Mouse (Mus musculus): ENCODE data around the gene Gm21974. TPM values are rescaled to one million over a fixed set of nuclear protein-coding genes. Genes with fewer than 3 reads are reported as not detected.

Gene Gm21974
- total and polyA plus RNA-seq, 3 experiments, result not detected

DNA sequence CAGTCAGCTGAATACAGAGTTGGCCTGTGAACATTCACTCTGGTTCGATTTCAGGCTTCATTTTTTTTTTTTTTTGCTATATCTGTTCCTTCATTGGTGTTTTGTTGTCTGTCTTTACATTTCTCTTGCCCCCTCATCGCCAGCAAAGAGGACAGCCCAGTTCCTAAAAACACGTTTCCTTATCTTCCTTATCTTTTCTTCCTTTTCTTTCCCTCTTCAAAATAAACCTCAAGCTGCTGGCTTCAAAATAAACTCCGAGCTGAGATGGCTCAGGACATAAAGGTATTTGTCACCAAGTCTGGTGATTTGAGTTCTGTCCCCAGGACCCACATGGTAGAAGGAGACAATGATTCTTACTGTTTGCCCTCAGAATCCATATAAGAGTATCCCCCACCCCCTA is 17.7 kb upstream of the Gm21974 start:
- TF ChIP-seq ELF1 (IDR thresholded peaks at IDR 0.05; ENCODE audit: low read depth, low read length) (no peak), GATA1 (IDR thresholded peaks at IDR 0.05; ENCODE audit: low read depth, low read length) (peak; percentile 76), CHD1 (IDR thresholded peaks at IDR 0.05; ENCODE audit: low read depth, low read length) (peak; percentile 78; the same call in 1 of the 2 replicates), EP300 (IDR thresholded peaks at IDR 0.05; ENCODE audit: low read depth in 1 of 2, low read length in 2 of 2) (peak; percentile 5 to 16; a peak in 1 of 4 replicates), JUND (IDR thresholded peaks at IDR 0.05; ENCODE audit: low read depth, low read length) (no peak), ZC3H11A (IDR thresholded peaks at IDR 0.05; ENCODE audit: low read depth, low read length) (no peak), ZNF384 (IDR thresholded peaks at IDR 0.05; ENCODE audit: low read depth, low read length) (peak; percentile 60; the same call in 1 of the 2 replicates), MXI1 (IDR thresholded peaks at IDR 0.05; ENCODE audit: low read depth, low read length) (no peak), ZKSCAN1 (IDR thresholded peaks at IDR 0.05; ENCODE audit: low read depth, low read length) (no peak)
- Histone ChIP-seq H3K4me1 (ENCODE audit: control insufficient read depth in 1 of 2, insufficient read depth in 2 of 2, low read length in 2 of 2) (peaks cover 2 to 7% of the 10 kb centered on the region in 2 experiments; a peak in 2 of 4 replicates), H3K4me3 (ENCODE audit: control insufficient read depth in 1 of 2, insufficient read depth in 1 of 2, low read depth in 2 of 2, low read length in 2 of 2) (peak overlapping the region; percentile 83 to 93), H3K27me3 (ENCODE audit: control insufficient read depth in 1 of 2, insufficient read depth in 2 of 2, low read length in 2 of 2) (no peaks in the 10 kb centered on the region), H3K27ac (ENCODE audit: control insufficient read depth, low read depth, low read length) (peak overlapping the region; percentile 74), H3K79me2 (ENCODE audit: control insufficient read depth, insufficient read depth, low read length, poor library complexity) (peaks cover 5% of the 10 kb centered on the region), H3K36me3 (ENCODE audit: control insufficient read depth in 1 of 2, insufficient read depth in 2 of 2, low read length in 2 of 2) (peaks cover 2 to 4% of the 10 kb centered on the region in 2 experiments; a peak in 3 of 4 replicates), H3K9me3 (replicated peaks; ENCODE audit: insufficient read depth, low read length) (no peaks in the 10 kb centered on the region), H3K9ac (ENCODE audit: control insufficient read depth, low read depth, low read length, poor library complexity, severe bottlenecking) (peak overlapping the region; percentile 80)
- no peak for DNase-seq (ENCODE audit: low read depth, low spot score)

DNA sequence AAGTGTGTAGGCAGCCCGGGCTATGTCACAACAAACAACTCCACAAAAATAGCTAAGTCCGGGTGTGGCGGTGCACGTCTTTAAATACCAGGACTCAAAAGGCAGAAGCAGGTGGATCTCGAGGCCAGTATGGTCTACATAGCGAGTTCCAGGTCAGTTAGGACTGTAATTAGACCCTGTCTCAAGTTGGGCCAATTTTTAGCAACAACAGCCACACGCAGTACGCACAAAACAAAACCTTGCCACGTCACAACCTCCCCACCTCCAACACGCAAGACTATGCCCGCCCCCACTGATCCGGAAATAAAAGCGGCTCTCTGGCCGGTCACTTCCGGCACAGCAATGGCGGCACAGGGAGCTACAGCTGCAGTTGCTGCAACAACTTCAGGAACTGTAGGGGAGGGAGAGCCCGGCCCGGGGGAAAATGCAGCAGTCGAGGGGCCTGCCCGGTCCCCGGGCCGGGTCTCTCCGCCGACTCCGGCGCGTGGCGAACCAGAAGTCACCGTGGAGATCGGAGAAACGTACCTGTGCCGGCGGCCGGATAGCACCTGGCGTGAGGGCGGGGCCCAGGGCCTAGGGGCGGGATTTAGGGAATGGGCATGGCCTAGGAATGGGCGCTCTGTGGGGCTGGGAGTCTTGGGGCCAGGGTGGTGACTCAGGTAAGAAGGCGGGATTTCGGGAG is 17.1 kb upstream of the Gm21974 start, which contains the start of gene Kat8:
Gene Kat8 (plus strand): TSS at position 327 of the 682 bp plus-strand sequence.
- Histone ChIP-seq H3K9me3 (replicated peaks; ENCODE audit: insufficient read depth, low read length) (no peaks in the 10 kb centered on the region), H3K9ac (ENCODE audit: control insufficient read depth, low read depth, low read length, poor library complexity, severe bottlenecking) (peak within 1 kb of the TSS; percentile 80), H3K27ac (ENCODE audit: control insufficient read depth, low read depth, low read length) (peak within 1 kb of the TSS; percentile 74), H3K27me3 (ENCODE audit: control insufficient read depth in 1 of 2, insufficient read depth in 2 of 2, low read length in 2 of 2) (no peaks in the 10 kb centered on the region), H3K4me3 (ENCODE audit: control insufficient read depth in 1 of 2, insufficient read depth in 1 of 2, low read depth in 2 of 2, low read length in 2 of 2) (peak within 1 kb of the TSS; percentile 83 to 93), H3K36me3 (ENCODE audit: control insufficient read depth in 1 of 2, insufficient read depth in 2 of 2, low read length in 2 of 2) (peaks cover 2 to 4% of the 10 kb centered on the region in 2 experiments; a peak in 3 of 4 replicates), H3K79me2 (ENCODE audit: control insufficient read depth, insufficient read depth, low read length, poor library complexity) (peaks cover 5% of the 10 kb centered on the region), H3K4me1 (ENCODE audit: control insufficient read depth in 1 of 2, insufficient read depth in 2 of 2, low read length in 2 of 2) (peaks cover 2 to 7% of the 10 kb centered on the region in 2 experiments; a peak in 2 of 4 replicates)
- DNase-seq (ENCODE audit: low read depth, low spot score), result peak; percentile 95
- TF ChIP-seq KAT2A (conservative IDR thresholded peaks at IDR 0.05; ENCODE audit: low read depth, low read length) (peak; percentile 82; the same call in 1 of the 2 replicates), POLR2AphosphoS2 (IDR thresholded peaks at IDR 0.05; ENCODE audit: low read length) (peak; percentile 97), MEF2A (IDR thresholded peaks at IDR 0.05; ENCODE audit: extremely low read depth, insufficient replicate concordance, low read depth, low read length, poor library complexity, severe bottlenecking) (no peak), USF2 (IDR thresholded peaks at IDR 0.05; ENCODE audit: borderline replicate concordance in 1 of 2, insufficient read depth in 1 of 2, low read depth in 1 of 2, low read length in 2 of 2) (no peak), CHD1 (IDR thresholded peaks at IDR 0.05; ENCODE audit: low read depth, low read length) (no peak), TAL1 (IDR thresholded peaks at IDR 0.05; ENCODE audit: low read length) (no peak), SIN3A (IDR thresholded peaks at IDR 0.05; ENCODE audit: low read length) (peak; percentile 66), TCF12 (IDR thresholded peaks at IDR 0.05; ENCODE audit: low read depth, low read length) (peak; percentile 66), CTCF (IDR thresholded peaks at IDR 0.05 in 2 of 3, conservative IDR thresholded peaks at IDR 0.05 in 1 of 3; ENCODE audit: control insufficient read depth in 1 of 3, insufficient read depth in 1 of 3, low read depth in 2 of 3, low read length in 3 of 3, poor library complexity in 1 of 3, severe bottlenecking in 1 of 3) (no peak), USF1 (IDR thresholded peaks at IDR 0.05; ENCODE audit: low read depth, low read length) (no peak), ZKSCAN1 (IDR thresholded peaks at IDR 0.05; ENCODE audit: low read depth, low read length) (0 out of 2 replicates have a peak, but pooled peaks have one; percentile 36), RCOR1 (IDR thresholded peaks at IDR 0.05; ENCODE audit: low read depth, low read length) (no peak), MAX (IDR thresholded peaks at IDR 0.05; ENCODE audit: low read length) (no peak), NRF1 (IDR thresholded peaks at IDR 0.05; ENCODE audit: insufficient read depth, low read depth, low read length, poor library complexity, severe bottlenecking) (peak; percentile 57), BHLHE40 (IDR thresholded peaks at IDR 0.05; ENCODE audit: borderline replicate concordance, low read depth, low read length) (no peak), E2F4 (IDR thresholded peaks at IDR 0.05; ENCODE audit: borderline replicate concordance, low read depth, low read length) (no peak), HCFC1 (IDR thresholded peaks at IDR 0.05; ENCODE audit: low read depth, low read length) (peak; percentile 97), POLR2AphosphoS5 (IDR thresholded peaks at IDR 0.05; ENCODE audit: borderline replicate concordance, low read depth, low read length) (no peak), GATA1 (IDR thresholded peaks at IDR 0.05; ENCODE audit: low read depth, low read length) (no peak), UBTF (IDR thresholded peaks at IDR 0.05; ENCODE audit: borderline replicate concordance, insufficient read depth, low read depth, low read length) (no peak), GABPA (IDR thresholded peaks at IDR 0.05; ENCODE audit: low read depth, low read length) (no peak), MAFK (IDR thresholded peaks at IDR 0.05; ENCODE audit: borderline replicate concordance, low read depth, low read length) (no peak), TBP (IDR thresholded peaks at IDR 0.05; ENCODE audit: low read depth, low read length) (peak; percentile 91)

Data from MEL (cell line).